Mouse (Mus musculus) CH12.LX (cell line): ENCODE measurements around the gene Col4a6. TPM values are rescaled to one million over a fixed set of nuclear protein-coding genes. Genes with fewer than 3 reads are reported as not detected.

Experiments used
- DNase-seq: peaks from one replicate; pipeline ENCODE4 v3.0.0-alpha.2; 2013; ENCODE audit errors: extremely low read depth
- H3K27ac ChIP-seq: 2 replicates; pipeline ENCODE4 v1.5.1; 2012; ENCODE audit warnings: low read depth, mild to moderate bottlenecking, control low read depth, moderate library complexity; ENCODE audit not compliant: insufficient read depth
- H3K27me3 ChIP-seq: replicated peaks from 2 replicates; pipeline ENCODE3; 2012; ENCODE audit warnings: inconsistent platforms
- H3K36me3 ChIP-seq, 2 experiments: replicated peaks in 1 of 2; 2 replicates each; pipeline versions ENCODE3 to v1.6.1; 2012; ENCODE audit warnings: inconsistent platforms in 1 of 2, low read length in 1 of 2, mild to moderate bottlenecking in 1 of 2, mixed read lengths in 1 of 2, moderate library complexity in 1 of 2; ENCODE audit not compliant: control insufficient read depth in 1 of 2, insufficient read depth in 1 of 2
- H3K4me1 ChIP-seq, 2 experiments: 2 replicates each; pipeline ENCODE4 v1.6.1; 2012; ENCODE audit warnings: inconsistent platforms in 1 of 2, moderate library complexity in 1 of 2; ENCODE audit not compliant: insufficient read depth in 2 of 2, control insufficient read depth in 1 of 2
- H3K4me2 ChIP-seq: 2 replicates; pipeline ENCODE4 v1.6.1; 2012; ENCODE audit warnings: low read depth, mild to moderate bottlenecking, control low read depth; ENCODE audit not compliant: poor library complexity, insufficient read depth, severe bottlenecking
- H3K4me3 ChIP-seq, 3 experiments: fragments of 150-350 bp in 1 of 3; sonication (generic) in 1 of 3; replicated peaks in 1 of 3; 2 replicates each; pipeline versions ENCODE3 to v1.5.1; 2011 to 2012; ENCODE audit warnings: low read depth in 2 of 3, low read length in 2 of 3, mild to moderate bottlenecking in 2 of 3, moderate library complexity in 2 of 3, control low read depth in 1 of 3, improper control_type of control experiment in 1 of 3, inconsistent platforms in 1 of 3, mixed read lengths in 1 of 3; ENCODE audit not compliant: poor library complexity in 1 of 3
- H3K79me2 ChIP-seq: replicated peaks from 2 replicates; pipeline ENCODE4 v1.6.1; 2012; ENCODE audit warnings: mild to moderate bottlenecking, moderate library complexity; ENCODE audit not compliant: control insufficient read depth, poor library complexity, insufficient read depth, severe bottlenecking; ENCODE audit errors: extremely low read depth
- H3K9ac ChIP-seq: 2 replicates; pipeline ENCODE4 v1.6.1; 2012; ENCODE audit warnings: low read depth, mild to moderate bottlenecking, control low read depth, moderate library complexity; ENCODE audit not compliant: insufficient read depth
- H3K9me3 ChIP-seq: replicated peaks from 2 replicates; pipeline ENCODE3; 2012; ENCODE audit warnings: low read length, inconsistent platforms, mixed read lengths
- CTCF ChIP-seq, 2 experiments: IDR thresholded peaks in 1 of 2; conservative IDR thresholded peaks in 1 of 2; 2 replicates each; pipeline ENCODE4 v1.5.1; 2011 to 2012; ENCODE audit warnings: low read depth in 2 of 2, low read length in 2 of 2, improper control_type of control experiment in 1 of 2, inconsistent platforms in 1 of 2, mild to moderate bottlenecking in 1 of 2, moderate library complexity in 1 of 2
- E2F4 ChIP-seq: IDR thresholded peaks from 2 replicates; pipeline ENCODE4 v1.6.1; 2011; ENCODE audit warnings: low read depth, low read length, improper control_type of control experiment; ENCODE audit not compliant: insufficient replicate concordance
- ELF1 ChIP-seq: IDR thresholded peaks from 2 replicates; pipeline ENCODE4 v1.6.1; 2014; ENCODE audit warnings: low read depth, mild to moderate bottlenecking, inconsistent platforms, low read length, improper control_type of control experiment
- GABPA ChIP-seq: IDR thresholded peaks from 2 replicates; pipeline ENCODE4 v1.6.1; 2012; ENCODE audit warnings: low read depth, low read length, improper control_type of control experiment, inconsistent platforms; ENCODE audit not compliant: insufficient replicate concordance
- HCFC1 ChIP-seq: IDR thresholded peaks from 2 replicates; pipeline ENCODE4 v1.6.1; 2012; ENCODE audit warnings: low read depth, mild to moderate bottlenecking, inconsistent platforms, low read length, improper control_type of control experiment
- JUN ChIP-seq: IDR thresholded peaks from 2 replicates; pipeline ENCODE4 v1.6.1; 2011; ENCODE audit warnings: low read depth, mild to moderate bottlenecking, low read length, improper control_type of control experiment, moderate library complexity; ENCODE audit not compliant: insufficient read depth
- KAT2A ChIP-seq: IDR thresholded peaks from 2 replicates; pipeline ENCODE4 v1.6.1; 2012; ENCODE audit warnings: low read length, improper control_type of control experiment, inconsistent platforms; ENCODE audit not compliant: insufficient replicate concordance
- MEF2A ChIP-seq: IDR thresholded peaks from 2 replicates; pipeline ENCODE4 v1.6.1; 2014; ENCODE audit warnings: low read depth, mild to moderate bottlenecking, inconsistent platforms, low read length, improper control_type of control experiment, borderline replicate concordance
- MXI1 ChIP-seq: IDR thresholded peaks from 2 replicates; pipeline ENCODE4 v1.6.1; 2011; ENCODE audit warnings: mild to moderate bottlenecking, low read depth, low read length, improper control_type of control experiment
- MYC ChIP-seq: IDR thresholded peaks from 2 replicates; pipeline ENCODE4 v1.6.1; 2011; ENCODE audit warnings: low read depth, mild to moderate bottlenecking, improper control_type of control experiment, low read length
- POLR2A ChIP-seq: IDR thresholded peaks from 2 replicates; pipeline ENCODE4 v1.6.1; 2011; ENCODE audit warnings: low read depth, mild to moderate bottlenecking, improper control_type of control experiment, low read length
- RAD21 ChIP-seq: IDR thresholded peaks from 2 replicates; pipeline ENCODE4 v1.6.1; 2011; ENCODE audit warnings: low read depth, mild to moderate bottlenecking, low read length, improper control_type of control experiment, moderate library complexity
- RCOR1 ChIP-seq: conservative IDR thresholded peaks from 2 replicates; pipeline ENCODE4 v1.6.1; 2012; ENCODE audit warnings: low read depth, mild to moderate bottlenecking, inconsistent platforms, low read length, improper control_type of control experiment
- SMC3 ChIP-seq: IDR thresholded peaks from 2 replicates; pipeline ENCODE4 v1.6.1; 2011; ENCODE audit warnings: low read depth, low read length, improper control_type of control experiment
- TCF12 ChIP-seq: IDR thresholded peaks from 2 replicates; pipeline ENCODE4 v1.6.1; 2014; ENCODE audit warnings: low read depth, mild to moderate bottlenecking, inconsistent platforms, low read length, improper control_type of control experiment
- UBTF ChIP-seq: IDR thresholded peaks from 2 replicates; pipeline ENCODE4 v1.6.1; 2012; ENCODE audit warnings: low read depth, mild to moderate bottlenecking, inconsistent platforms, low read length, improper control_type of control experiment, moderate library complexity
- USF1 ChIP-seq: IDR thresholded peaks from 2 replicates; pipeline ENCODE4 v1.6.1; 2014; ENCODE audit warnings: low read depth, mild to moderate bottlenecking, inconsistent platforms, low read length, improper control_type of control experiment
- ZC3H11A ChIP-seq: IDR thresholded peaks from 2 replicates; pipeline ENCODE4 v1.6.1; 2012; ENCODE audit warnings: low read depth, mild to moderate bottlenecking, inconsistent platforms, low read length, improper control_type of control experiment
- ZKSCAN1 ChIP-seq: IDR thresholded peaks from 2 replicates; pipeline ENCODE4 v1.6.1; 2012; ENCODE audit warnings: low read depth, inconsistent platforms, low read length, improper control_type of control experiment, borderline replicate concordance
- ZNF384 ChIP-seq: IDR thresholded peaks from 2 replicates; pipeline ENCODE4 v1.6.1; 2012; ENCODE audit warnings: low read depth, low read length, improper control_type of control experiment, inconsistent platforms
- dilution Hi-C: fragments of 300-500 bp; cut with MboI; formaldehyde crosslinking; loops from 2 replicates; pipeline ENCODE4 v1.14.3; 2020; ENCODE audit warnings: low sequenced_read_pairs; ENCODE audit not compliant: extremely low pct_unique_long_range_greater_than_20kb, extremely low pct_ligation_motif_present
- in situ Hi-C: fragments of 300-500 bp; cut with MboI; formaldehyde crosslinking; loops from 3 replicates; pipeline ENCODE4 v1.14.3; 2019; ENCODE audit warnings: low sequenced_read_pairs, low pct_ligation_motif_present, low pct_unique_long_range_greater_than_20kb, mixed read lengths
- polyA plus RNA-seq: library from polyadenylated mRNA; unstranded; fragments of >175 nt; gene quantifications from 2 replicates; pipeline ENCODE4 v1.2.1, GENCODE M21; 2012; ENCODE audit warnings: low read depth; ENCODE audit not compliant: insufficient read length
- total RNA-seq, 2 experiments: library from RNA; depleted of rRNA; stranded (reverse); fragments of 300-350 nt in 1 of 2; fragments of >200 nt in 1 of 2; gene quantifications; 2 replicates each; pipeline ENCODE4 v1.2.3; 2012 to 2014

Col4a6 gene
- total and polyA plus RNA-seq, 3 experiments, result 0.07 to 0.13 TPM; not detected in 1

GRCm38 (mm10) chrX:141195036-141195435, 278.8 kb downstream of the Col4a6 start:
- Histone ChIP-seq H3K79me2 (no peaks in the 10 kb centered on the region), H3K27ac (no peak overlapping the region), H3K9ac (no peak overlapping the region), H3K4me3 (no peak overlapping the region), H3K36me3 (no peaks in the 10 kb centered on the region), H3K27me3 (no peaks in the 10 kb centered on the region), H3K4me2 (no peak overlapping the region), H3K9me3 (no peaks in the 10 kb centered on the region), H3K4me1 (no peaks in the 10 kb centered on the region)
- dilution Hi-C loops, result no loop called here
- in situ Hi-C loops, result no loop called here
- TF ChIP-seq RCOR1 (no peak), TCF12 (no peak), GABPA (no peak), UBTF (no peak), POLR2A (no peak), MYC (no peak), E2F4 (no peak)
- no peak for DNase-seq

GRCm38 (mm10) chrX:141175353-141175752, 298.5 kb downstream of the Col4a6 start:
- no peaks in the 10 kb centered on the region for H3K4me1 ChIP-seq
- peak; percentile 37 for DNase-seq
- no peak overlapping the region for H3K4me3 ChIP-seq
- dilution Hi-C loops (no loop called here), in situ Hi-C loops (no loop called here)
- H3K27me3 ChIP-seq, result no peaks in the 10 kb centered on the region
- H3K79me2 ChIP-seq, result no peaks in the 10 kb centered on the region
- no peaks in the 10 kb centered on the region for H3K9me3 ChIP-seq
- H3K27ac ChIP-seq, result no peak overlapping the region
- H3K4me2 ChIP-seq, result peak overlapping the region; percentile 67; the same call in 1 of the 2 replicates
- TF ChIP-seq SMC3 (peak; percentile 18; the same call in 1 of the 2 replicates), ZC3H11A (no peak), RAD21 (peak; percentile 42), CTCF (conservative IDR thresholded peaks at IDR 0.05 in 1 of 2, IDR thresholded peaks at IDR 0.05 in 1 of 2; ENCODE audit: low read depth in 2 of 2, low read length in 2 of 2) (peak; percentile 44 to 61)
- no peaks in the 10 kb centered on the region for H3K36me3 ChIP-seq
- H3K9ac ChIP-seq, result no peak overlapping the region

- Histone ChIP-seq H3K4me2 (no peak overlapping the region), H3K9me3 (no peaks in the 10 kb centered on the region), H3K36me3 (peaks cover 5 to 9% of the 10 kb centered on the region in 2 experiments), H3K4me3 (no peak overlapping the region), H3K27ac (no peak overlapping the region), H3K9ac (no peak overlapping the region), H3K27me3 (no peaks in the 10 kb centered on the region), H3K4me1 (no peaks in the 10 kb centered on the region), H3K79me2 (no peaks in the 10 kb centered on the region)
- dilution Hi-C loops (no loop called here), in situ Hi-C loops (no loop called here)
- TF ChIP-seq CTCF (conservative IDR thresholded peaks at IDR 0.05 in 1 of 2, IDR thresholded peaks at IDR 0.05 in 1 of 2; ENCODE audit: low read depth in 2 of 2, low read length in 2 of 2) (no peak), MYC (no peak), ELF1 (no peak), MEF2A (no peak), ZNF384 (no peak), UBTF (no peak), KAT2A (no peak), USF1 (no peak), HCFC1 (no peak), SMC3 (no peak), JUN (no peak), RCOR1 (no peak), ZKSCAN1 (no peak), MXI1 (no peak)
- no peak for DNase-seq
These were observed 308.8 kb downstream of the Col4a6 start for GRCm38 (mm10) chrX:141165067-141165466.
